Mouse (Mus musculus): ENCODE results near the gene Efna3. TPM values are rescaled to one million over a fixed set of nuclear protein-coding genes. Genes with fewer than 3 reads are reported as not detected.

Gene Efna3
- total RNA-seq, 2 experiments from 2014 or later = 51.3 to 56.8 TPM

GRCm38 (mm10) chr3:89271760-89272159, 51.0 kb downstream of the Efna3 start:
- intact Hi-C loops (cut with DNase I) = no loop called here

GRCm38 (mm10) chr3:89270891-89271290, 51.9 kb downstream of the Efna3 start:
- DNase-seq (ENCODE audit: low spot score in 2 of 2) = peak; percentile 54 to 90
- intact Hi-C loops (cut with DNase I) = no loop called here

More at GRCm38 (mm10) chr3:89271760-89272159, 51.0 kb downstream of the Efna3 start:
- no peak for DNase-seq (ENCODE audit: low spot score in 2 of 2)

- intact Hi-C loops (cut with DNase I) = no loop called here
Measured at GRCm38 (mm10) chr3:89270051-89270755, 52.6 kb downstream of the Efna3 start, which contains the start of gene Slc50a1. TSS of gene Slc50a1 (minus strand) at chr3:89270570.

GRCm38 (mm10) chr3:89268916-89269315, 53.8 kb downstream of the Efna3 start:
- intact Hi-C loops (cut with DNase I) = no loop called here
- DNase-seq (ENCODE audit: low spot score in 2 of 2) = no peak

More at GRCm38 (mm10) chr3:89270051-89270755, 52.6 kb downstream of the Efna3 start, which contains the start of gene Slc50a1:
- DNase-seq (ENCODE audit: low spot score in 2 of 2) = peak; percentile 81 to 86

GRCm38 (mm10) chr3:89266439-89266893, 56.3 kb downstream of the Efna3 start:
- intact Hi-C loops (cut with DNase I) = no loop called here

More at GRCm38 (mm10) chr3:89266439-89266893, 56.3 kb downstream of the Efna3 start:
- DNase-seq (ENCODE audit: low spot score in 2 of 2) = peak; percentile 84 to 91

Other genes starting within 250 kb of the Efna3 start
- 100 to 1,000 TPM; 189 to 195 TPM for gene Rusc1, start 229.7 kb downstream of the Efna3 start, total RNA-seq (2021)
- not detected for gene Gm43738, start 221.9 kb downstream of the Efna3 start, total RNA-seq (2021)
- 10 to 100 TPM; 81.0 to 88.8 TPM for gene Fdps, start 221.0 kb downstream of the Efna3 start, total RNA-seq (2021)
- gene Pklr, start 186.8 kb downstream of the Efna3 start, total RNA-seq (2021) = not detected
- 10 to 100 TPM; 16.0 to 18.7 TPM for gene Hcn3, start 162.8 kb downstream of the Efna3 start, total RNA-seq (2021)
- 10 to 100 TPM; 39.0 to 46.6 TPM for gene Clk2, start 158.2 kb downstream of the Efna3 start, total RNA-seq (2021)
- 10 to 100 TPM; 67.1 to 70.2 TPM for gene Scamp3, start 145.5 kb downstream of the Efna3 start, total RNA-seq (2021)
- 10 to 100 TPM; 61.6 to 64.9 TPM for gene Fam189b, start 139.8 kb downstream of the Efna3 start, total RNA-seq (2021)
- gene Gba, start 120.0 kb downstream of the Efna3 start, total RNA-seq (2021) = 10 to 100 TPM; 66.5 to 67.7 TPM
- gene Thbs3, start 107.8 kb downstream of the Efna3 start, total RNA-seq (2021) = 10 to 100 TPM; 23.6 to 26.5 TPM
- gene Mtx1, start 95.9 kb downstream of the Efna3 start, total RNA-seq (2021) = 10 to 100 TPM; 89.5 to 94.5 TPM
- 1 to 10 TPM in 1 of 2 experiments, under 1 TPM in 1; 0.80 to 1.2 TPM for gene Muc1, start 93.9 kb downstream of the Efna3 start, total RNA-seq (2021)
- gene Krtcap2, start 77.0 kb downstream of the Efna3 start, total RNA-seq (2021) = 10 to 100 TPM; 69.2 to 69.4 TPM
- gene Trim46, start 76.7 kb downstream of the Efna3 start, total RNA-seq (2021) = 10 to 100 TPM; 89.8 to 94.3 TPM
- gene Dpm3, start 63.6 kb downstream of the Efna3 start, total RNA-seq (2021) = 10 to 100 TPM; 47.8 to 48.1 TPM
- gene Slc50a1, start 52.4 kb downstream of the Efna3 start, total RNA-seq (2021) = 10 to 100 TPM; 32.1 to 37.4 TPM
- 1 to 10 TPM; 4.1 to 5.2 TPM for gene Efna1, start 41.8 kb downstream of the Efna3 start, total RNA-seq (2021)
- under 1 TPM; 0.27 to 0.37 TPM for gene Efna4, start 15.1 kb upstream of the Efna3 start, total RNA-seq (2021)
- 100 to 1,000 TPM; 101 to 105 TPM for gene Adam15, start 27.0 kb upstream of the Efna3 start, total RNA-seq (2021)
- gene Dcst2, start 39.0 kb upstream of the Efna3 start, total RNA-seq (2021) = under 1 TPM in 1 of 2 experiments, not detected in 1; 0.32 TPM
- gene Dcst1, start 42.3 kb upstream of the Efna3 start, total RNA-seq (2021) = not detected
- gene Zbtb7b, start 71.8 kb upstream of the Efna3 start, total RNA-seq (2021) = 10 to 100 TPM; 11.9 to 14.8 TPM
- 1 to 10 TPM in 1 of 2 experiments, not detected in 1; 3.0 TPM for gene Lenep, start 79.8 kb upstream of the Efna3 start, total RNA-seq (2021)
- gene Flad1, start 88.9 kb upstream of the Efna3 start, total RNA-seq (2021) = 10 to 100 TPM; 32.6 to 32.9 TPM
- 1 to 10 TPM; 1.9 to 3.1 TPM for gene Cks1b, start 95.4 kb upstream of the Efna3 start, total RNA-seq (2021)
- 10 to 100 TPM; 10.7 to 14.6 TPM for gene Shc1, start 95.5 kb upstream of the Efna3 start, total RNA-seq (2021)
- gene Pygo2, start 107.2 kb upstream of the Efna3 start, total RNA-seq (2021) = 10 to 100 TPM; 51.6 to 60.2 TPM
- gene Pbxip1, start 113.7 kb upstream of the Efna3 start, total RNA-seq (2021) = 10 to 100 TPM; 37.5 to 38.6 TPM
- gene Pmvk, start 131.6 kb upstream of the Efna3 start, total RNA-seq (2021) = 10 to 100 TPM; 31.0 to 33.1 TPM
- 10 to 100 TPM; 20.3 to 22.8 TPM for gene Kcnn3, start 197.2 kb upstream of the Efna3 start, total RNA-seq (2021)

All from left cerebral cortex, postnatal 25 days (tissue).